Mouse (Mus musculus) forebrain, embryonic 16.5 days (tissue): ENCODE measurements around the gene Txlnb. TPM values are rescaled to one million over a fixed set of nuclear protein-coding genes. Genes with fewer than 3 reads are reported as not detected.

Experiments
- polyA plus RNA-seq: library from polyadenylated mRNA; unstranded; fragments of >200 nt; fragmentation: Nextera tagmentation; extraction: Ambion mirVana; gene quantifications from 2 replicates; pipeline ENCODE4 v1.2.1, GENCODE M21; 2015

The Txlnb gene
- polyA plus RNA-seq, 1 experiment from 2014 or later: 0.46 TPM

Other genes with a start within 250 kb of the Txlnb start
- 55.9 and 65.7 TPM in 2 replicates for gene Cited2, start 73.0 kb upstream of the Txlnb start, polyA plus RNA-seq
- 6.3 and 7.0 TPM in 2 replicates for gene Heca, start 151.8 kb downstream of the Txlnb start, polyA plus RNA-seq
- 193 and 229 TPM in 2 replicates for gene Abracl, start 227.1 kb downstream of the Txlnb start, polyA plus RNA-seq